Mouse (Mus musculus): ENCODE data around the gene Cstf3. TPM values are rescaled to one million over a fixed set of nuclear protein-coding genes. Genes with fewer than 3 reads are reported as not detected.
"Not testable (repeated sequence)": the region's sequence is repeated elsewhere in the genome, so short reads cannot be mapped to it uniquely, and the experiment has no call there.

Gene Cstf3
- total RNA-seq (2021) = 10 to 100 TPM in 1 of 2 experiments, 1 to 10 TPM in 1; 9.9 to 11.4 TPM
- long read RNA-seq, experiment 1, partial matches to known transcripts = 0 of 4 reads
- long read RNA-seq, experiment 1, other reads (novel, unspliced or antisense) = 1 of 4 reads
- long read RNA-seq, experiment 2, partial matches to known transcripts = 0 of 5 reads
- long read RNA-seq, experiment 2, other reads (novel, unspliced or antisense) = 1 of 5 reads

- DNase-seq = peak; percentile 99
- intact Hi-C loops (cut with DNase I; ENCODE audit: low total_unique reads) = no loop called here
These were observed at the start of gene Cstf3 for GRCm38 (mm10) chr2:104590068-104590828. Gene Cstf3 (plus strand): TSS chr2:104590523.

GRCm38 (mm10) chr2:104556711-104557110 lies 33.6 kb upstream of the Cstf3 start:
- DNase-seq; intact Hi-C loops (cut with DNase I; ENCODE audit: low total_unique reads): not testable (repeated sequence)

GRCm38 (mm10) chr2:104557722-104558121 lies 32.6 kb upstream of the Cstf3 start:
- intact Hi-C loops (cut with DNase I; ENCODE audit: low total_unique reads) = no loop called here
- DNase-seq = no peak

- intact Hi-C loops (cut with DNase I; ENCODE audit: low total_unique reads) = no loop called here
These were observed 32.0 kb upstream of the Cstf3 start for GRCm38 (mm10) chr2:104558326-104558725.

GRCm38 (mm10) chr2:104558938-104559337 lies 31.4 kb upstream of the Cstf3 start:
- no peak for DNase-seq
- intact Hi-C loops (cut with DNase I; ENCODE audit: low total_unique reads) = no loop called here

More at GRCm38 (mm10) chr2:104558326-104558725, 32.0 kb upstream of the Cstf3 start:
- DNase-seq = no peak

- DNase-seq = no peak
- intact Hi-C loops (cut with DNase I; ENCODE audit: low total_unique reads) = loop anchor here (10.0 kb wide), 1 partner anchor 55 kb away; no protein-coding TSS in a partner anchor
These were observed 30.5 kb upstream of the Cstf3 start for GRCm38 (mm10) chr2:104559591-104560380.

- intact Hi-C loops (cut with DNase I; ENCODE audit: low total_unique reads) = loop anchor here (10.0 kb wide), 1 partner anchor 57 kb away; no protein-coding TSS in a partner anchor
- no peak for DNase-seq
These were observed 28.9 kb upstream of the Cstf3 start for GRCm38 (mm10) chr2:104561386-104561785.

GRCm38 (mm10) chr2:104561986-104562532 lies 28.3 kb upstream of the Cstf3 start:
- no peak for DNase-seq
- intact Hi-C loops (cut with DNase I; ENCODE audit: low total_unique reads) = loop anchor here (10.0 kb wide), 1 partner anchor 57 kb away; no protein-coding TSS in a partner anchor

- intact Hi-C loops (cut with DNase I; ENCODE audit: low total_unique reads) = no loop called here
- no peak for DNase-seq
These were observed 18.3 kb upstream of the Cstf3 start for GRCm38 (mm10) chr2:104572066-104572465.

- intact Hi-C loops (cut with DNase I; ENCODE audit: low total_unique reads) = no loop called here
These were observed 14.1 kb upstream of the Cstf3 start for GRCm38 (mm10) chr2:104576216-104576615.

GRCm38 (mm10) chr2:104578021-104578420 lies 12.3 kb upstream of the Cstf3 start:
- no peak for DNase-seq
- intact Hi-C loops (cut with DNase I; ENCODE audit: low total_unique reads) = no loop called here

More at GRCm38 (mm10) chr2:104576216-104576615, 14.1 kb upstream of the Cstf3 start:
- DNase-seq = no peak

- no peak for DNase-seq
- intact Hi-C loops (cut with DNase I; ENCODE audit: low total_unique reads) = no loop called here
These were observed 11.3 kb upstream of the Cstf3 start for GRCm38 (mm10) chr2:104578836-104579604.

GRCm38 (mm10) chr2:104579784-104580446 lies 10.4 kb upstream of the Cstf3 start:
- DNase-seq = peak; percentile 7
- intact Hi-C loops (cut with DNase I; ENCODE audit: low total_unique reads) = loop anchor here (5.0 to 10.0 kb wide), 3 partner anchors 85 to 445 kb away; partner anchors contain the start of gene Hipk3

GRCm38 (mm10) chr2:104581281-104581879 lies 8.9 kb upstream of the Cstf3 start:
- intact Hi-C loops (cut with DNase I; ENCODE audit: low total_unique reads) = loop anchor here (5.0 to 10.0 kb wide), 3 partner anchors 87 to 447 kb away; partner anchors contain the start of gene Hipk3
- no peak for DNase-seq

GRCm38 (mm10) chr2:104583032-104583431 lies 7.3 kb upstream of the Cstf3 start:
- intact Hi-C loops (cut with DNase I; ENCODE audit: low total_unique reads) = loop anchor here (5.0 to 10.0 kb wide), 3 partner anchors 88 to 448 kb away; partner anchors contain the start of gene Hipk3
- no peak for DNase-seq

GRCm38 (mm10) chr2:104584226-104584625 lies 6.1 kb upstream of the Cstf3 start:
- intact Hi-C loops (cut with DNase I; ENCODE audit: low total_unique reads) = loop anchor here (5.0 to 10.0 kb wide), 3 partner anchors 89 to 449 kb away; partner anchors contain the start of gene Hipk3
- DNase-seq = no peak

- no peak for DNase-seq
- intact Hi-C loops (cut with DNase I; ENCODE audit: low total_unique reads) = loop anchor here (10.0 kb wide), 2 partner anchors 91 to 451 kb away; partner anchors contain the start of gene Hipk3
These were observed 4.7 kb upstream of the Cstf3 start for GRCm38 (mm10) chr2:104585645-104586044.
